Mouse (Mus musculus) right cerebral cortex, adult 2 months (tissue): ENCODE measurements around the gene Cald1.

ENCODE experiments used
- DNase-seq, 2 experiments: peaks; one replicate each; pipeline ENCODE4 v3.0.0; 2021 to 2022; ENCODE audit warnings: low spot score in 2 of 2

Gene Cald1

GRCm38 (mm10) chr6:34613122-34613521 is 14.8 kb downstream of the Cald1 start:
- no peak for DNase-seq

- no peak for DNase-seq
Measured at GRCm38 (mm10) chr6:34615419-34615818, 17.1 kb downstream of the Cald1 start.

GRCm38 (mm10) chr6:34619494-34619893 is 21.2 kb downstream of the Cald1 start:
- no peak for DNase-seq

GRCm38 (mm10) chr6:34620242-34620641 is 21.9 kb downstream of the Cald1 start:
- DNase-seq: no peak

GRCm38 (mm10) chr6:34622865-34623264 is 24.6 kb downstream of the Cald1 start:
- no peak for DNase-seq

GRCm38 (mm10) chr6:34623290-34623689 is 25.0 kb downstream of the Cald1 start:
- no peak for DNase-seq

GRCm38 (mm10) chr6:34624536-34624935 is 26.2 kb downstream of the Cald1 start:
- DNase-seq: no peak

- DNase-seq: no peak
Measured at GRCm38 (mm10) chr6:34626586-34627245, 28.4 kb downstream of the Cald1 start.

GRCm38 (mm10) chr6:34628131-34628530 is 29.8 kb downstream of the Cald1 start:
- DNase-seq: no peak

- no peak for DNase-seq
Measured at GRCm38 (mm10) chr6:34633776-34634175, 35.5 kb downstream of the Cald1 start.

GRCm38 (mm10) chr6:34637588-34638438 is 39.5 kb downstream of the Cald1 start:
- DNase-seq: no peak

- no peak for DNase-seq
Measured at GRCm38 (mm10) chr6:34638667-34639066, 40.4 kb downstream of the Cald1 start.

GRCm38 (mm10) chr6:34640226-34640625 is 41.9 kb downstream of the Cald1 start:
- DNase-seq: no peak

GRCm38 (mm10) chr6:34641081-34641480 is 42.8 kb downstream of the Cald1 start:
- DNase-seq: no peak

GRCm38 (mm10) chr6:34642075-34642547 is 43.8 kb downstream of the Cald1 start:
- DNase-seq: no peak

GRCm38 (mm10) chr6:34648017-34648787 is 49.9 kb downstream of the Cald1 start:
- no peak for DNase-seq

- DNase-seq: no peak
Measured at GRCm38 (mm10) chr6:34651298-34651697, 53.0 kb downstream of the Cald1 start.

GRCm38 (mm10) chr6:34655719-34656118 is 57.4 kb downstream of the Cald1 start:
- DNase-seq: no peak

GRCm38 (mm10) chr6:34658791-34659190 is 60.5 kb downstream of the Cald1 start:
- peak in 1 of 2 experiments; percentile 20 for DNase-seq

GRCm38 (mm10) chr6:34660724-34661123 is 62.4 kb downstream of the Cald1 start:
- DNase-seq: no peak

- DNase-seq: no peak
Measured at GRCm38 (mm10) chr6:34662626-34663025, 64.3 kb downstream of the Cald1 start.

GRCm38 (mm10) chr6:34664291-34664690 is 66.0 kb downstream of the Cald1 start:
- DNase-seq: no peak
